Mouse (Mus musculus): ENCODE data around the gene Nrgn.

GRCm38 (mm10) chr9:37528225-37528970, 24.3 kb downstream of the Nrgn start:
- TF ChIP-seq CTCF (IDR thresholded peaks at IDR 0.05) (no peak), EP300 (IDR thresholded peaks at IDR 0.05) (peak; percentile 96)
